Mouse (Mus musculus) hindbrain, embryonic 14.5 days (tissue): Measurements from ENCODE around the gene Trappc3l. TPM values are rescaled to one million over a fixed set of nuclear protein-coding genes. Genes with fewer than 3 reads are reported as not detected.

Experiments used
- ATAC-seq: fragments of 200-750 bp; cut with Nextera tagmentation; 2 replicates; pipeline ENCODE4 v1.8.0; 2017; ENCODE audit warnings: moderate number of reproducible peaks, mild to moderate bottlenecking, moderate TSS enrichment, moderate library complexity; ENCODE audit not compliant: low FRiP score
- DNase-seq: peaks from one replicate; pipeline ENCODE4 v3.0.0-alpha.2; 2015; ENCODE audit warnings: low spot score
- H3K27ac ChIP-seq: fragments of 300-500 bp; sonication (generic); 2 replicates; pipeline ENCODE4 v1.5.1; 2014; ENCODE audit warnings: mild to moderate bottlenecking, moderate library complexity
- H3K27me3 ChIP-seq: fragments of 300-500 bp; sonication (generic); 2 replicates; pipeline ENCODE4 v1.6.1; 2014; ENCODE audit warnings: mild to moderate bottlenecking, low read length, mixed read lengths; ENCODE audit not compliant: control insufficient read depth, insufficient read depth
- H3K36me3 ChIP-seq: fragments of 300-500 bp; sonication (generic); replicated peaks from 2 replicates; pipeline ENCODE4 v1.6.1; 2014; ENCODE audit not compliant: control insufficient read depth, insufficient read depth
- H3K4me1 ChIP-seq: fragments of 300-500 bp; sonication (generic); replicated peaks from 2 replicates; pipeline ENCODE4 v1.6.1; 2014; ENCODE audit warnings: antibody characterized with exemption, low read length, mixed read lengths; ENCODE audit not compliant: control insufficient read depth, insufficient read depth
- H3K4me2 ChIP-seq: fragments of 300-500 bp; sonication (generic); replicated peaks from 2 replicates; pipeline ENCODE4 v1.6.1; 2014; ENCODE audit warnings: mild to moderate bottlenecking, moderate library complexity
- H3K4me3 ChIP-seq: fragments of 300-500 bp; sonication (generic); replicated peaks from 2 replicates; pipeline ENCODE4 v1.5.1; 2014; ENCODE audit warnings: mild to moderate bottlenecking, low read length
- H3K9ac ChIP-seq: fragments of 300-500 bp; sonication (generic); 2 replicates; pipeline ENCODE4 v1.6.1; 2014
- H3K9me3 ChIP-seq: fragments of 300-500 bp; sonication (generic); 2 replicates; pipeline ENCODE4 v1.6.1; 2016; ENCODE audit warnings: low read length; ENCODE audit not compliant: control insufficient read depth
- WGBS: fragments of 180-500 bp; shearing (Covaris S2); extraction: QIAGEN DNeasy Blood & Tissue Kit; methylation state at CpG from one replicate; pipeline ENCODE4 v1.1.7; 2014; 5-methylcytosine and 5-hydroxymethylcytosine counted together
- polyA plus RNA-seq: library from polyadenylated mRNA; unstranded; fragments of >200 nt; fragmentation: Nextera tagmentation; extraction: Ambion mirVana; gene quantifications from 2 replicates; pipeline ENCODE4 v1.2.1, GENCODE M21; 2014

Trappc3l gene
- polyA plus RNA-seq, 1 experiment from 2014 or later, result not detected

DNA sequence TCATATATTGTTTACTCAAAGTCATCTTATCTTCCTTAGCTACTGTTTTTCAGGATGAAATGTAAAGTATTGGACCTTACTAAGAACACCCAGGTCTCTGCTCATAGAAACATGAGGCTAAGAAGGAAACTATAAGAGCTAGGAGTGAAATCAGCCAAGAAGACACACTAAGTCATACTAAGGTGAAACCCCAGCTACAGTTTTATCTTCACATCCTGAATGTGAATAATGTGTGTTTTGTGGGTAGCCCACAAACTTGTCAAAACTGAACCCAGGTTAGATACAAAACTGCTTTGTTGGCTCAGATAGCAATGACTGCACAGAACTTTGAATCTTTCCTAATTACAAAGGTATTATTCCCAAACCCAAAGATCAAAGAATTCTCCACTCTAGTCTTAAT, 80.4 kb downstream of the Trappc3l start:
- no peak overlapping the region for H3K27ac ChIP-seq
- no peaks in the 10 kb centered on the region for H3K27me3 ChIP-seq
- no peak overlapping the region for H3K4me3 ChIP-seq
- no peak for DNase-seq
- H3K9ac ChIP-seq, result no peak overlapping the region
- H3K4me1 ChIP-seq, result no peaks in the 10 kb centered on the region
- no peaks in the 10 kb centered on the region for H3K36me3 ChIP-seq
- H3K4me2 ChIP-seq, result no peak overlapping the region
- ATAC-seq, result no peak
- H3K9me3 ChIP-seq, result no peaks in the 10 kb centered on the region

DNA sequence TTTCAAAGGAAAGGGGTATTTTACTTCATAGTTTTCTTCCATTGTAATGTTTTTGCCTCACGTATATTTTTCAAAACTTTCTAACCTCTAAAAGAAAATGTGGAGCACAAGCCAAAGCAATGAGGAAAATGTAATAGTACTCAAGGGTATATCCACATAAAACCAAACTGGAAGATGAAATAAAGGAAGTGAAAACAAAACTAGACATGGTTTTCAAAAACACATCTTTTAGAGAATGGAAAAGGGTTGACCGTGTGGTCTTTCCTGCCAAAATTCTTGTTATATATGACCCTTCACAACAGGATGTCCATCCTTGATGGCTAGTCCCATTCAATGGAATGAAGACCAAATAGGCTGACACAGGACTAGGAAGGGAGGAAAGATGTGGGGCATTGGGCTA, 81.0 kb downstream of the Trappc3l start:
- Histone ChIP-seq H3K4me2 (no peak overlapping the region), H3K9ac (no peak overlapping the region), H3K4me3 (no peak overlapping the region), H3K4me1 (no peaks in the 10 kb centered on the region), H3K9me3 (no peaks in the 10 kb centered on the region), H3K36me3 (no peaks in the 10 kb centered on the region), H3K27ac (no peak overlapping the region), H3K27me3 (no peaks in the 10 kb centered on the region)
- WGBS, result 95% methylated on average over 2 of the region's 2 CpGs
- ATAC-seq (no peak), DNase-seq (no peak)

DNA sequence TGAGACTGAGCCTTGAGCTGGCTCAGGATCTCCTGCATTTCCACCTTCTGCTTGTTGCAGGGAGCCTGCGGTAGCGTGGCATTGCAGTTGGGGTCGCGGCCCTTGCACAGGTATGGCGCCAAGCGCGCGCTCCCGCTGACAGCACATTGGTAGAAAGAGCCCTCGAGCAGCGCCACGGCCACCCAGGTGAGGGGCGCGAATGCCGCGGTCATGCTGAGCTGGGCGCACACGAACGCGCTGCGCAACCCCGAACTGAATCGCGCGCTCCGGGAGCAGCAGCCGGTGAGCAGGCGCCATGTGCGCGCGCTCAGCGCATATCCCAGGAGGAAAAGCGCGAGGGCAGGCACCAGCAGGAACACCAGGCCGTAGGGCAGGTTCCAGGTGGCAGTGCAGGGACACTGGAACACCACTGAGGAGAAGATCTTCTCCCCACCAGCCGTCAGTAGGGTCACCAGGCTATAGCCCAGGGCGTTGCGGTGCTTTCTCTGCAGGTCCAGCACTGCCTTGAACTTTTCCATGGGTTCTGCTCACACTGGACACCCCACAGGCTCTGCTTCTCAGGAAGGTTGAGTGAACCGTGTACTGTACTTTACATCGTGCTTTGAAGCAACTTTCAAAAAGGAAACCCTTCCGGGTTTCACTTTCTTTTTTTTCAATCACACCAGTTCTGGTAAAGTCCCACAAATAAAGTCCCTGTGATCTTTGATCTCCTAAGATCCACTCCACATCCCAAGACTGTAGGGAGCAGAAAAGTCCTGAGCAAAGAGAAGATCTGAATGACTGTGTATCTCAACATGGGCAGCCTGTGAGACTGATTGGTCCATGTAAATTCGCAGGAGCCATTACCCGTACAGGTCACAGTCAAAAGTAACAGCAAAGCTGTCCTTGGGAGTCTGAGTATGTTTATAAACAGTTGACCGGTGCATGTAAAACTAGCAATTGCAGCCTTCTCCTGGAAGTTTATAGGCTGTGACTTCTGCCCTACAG, 90.3 kb downstream of the Trappc3l start, which contains the start of gene Calhm6:
TSS of gene Calhm6 (minus strand) at position 593 of the 987 bp plus-strand sequence.
- H3K9me3 ChIP-seq, result no peaks in the 10 kb centered on the region
- WGBS, result 24% methylated on average over 43 of the region's 44 CpGs
- DNase-seq (peak; percentile 53), ATAC-seq (peak; percentile 87)
- H3K4me3 ChIP-seq, result peak within 1 kb of the TSS; percentile 43
- H3K4me1 ChIP-seq, result no peaks in the 10 kb centered on the region
- H3K4me2 ChIP-seq, result peak within 1 kb of the TSS; percentile 75
- H3K27me3 ChIP-seq, result no peaks in the 10 kb centered on the region
- no peaks in the 10 kb centered on the region for H3K36me3 ChIP-seq
- H3K27ac ChIP-seq, result no peak within 1 kb of the TSS
- peak within 1 kb of the TSS; percentile 59 for H3K9ac ChIP-seq

DNA sequence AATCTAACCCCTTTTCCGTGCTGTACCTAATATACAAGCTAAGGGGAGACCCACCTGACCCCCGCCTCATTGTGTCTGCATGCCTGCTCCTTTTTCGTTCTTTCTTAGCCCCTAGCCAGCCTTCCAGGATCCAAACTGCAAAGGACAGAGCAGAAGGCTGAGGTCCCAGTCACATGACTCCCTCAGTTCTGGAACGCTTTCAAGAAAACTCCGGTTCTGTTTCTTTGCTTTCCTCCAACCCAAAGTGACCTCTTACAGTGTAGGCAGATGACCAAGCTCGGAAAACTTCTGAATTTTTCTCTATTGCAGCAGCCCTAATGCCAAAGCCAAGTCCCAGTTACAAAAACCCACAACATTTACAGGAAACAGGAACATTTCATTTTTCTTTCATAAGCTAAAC, 91.0 kb downstream of the Trappc3l start:
- no peak overlapping the region for H3K27ac ChIP-seq
- WGBS, result 89% methylated on average over 6 of the region's 6 CpGs

DNA sequence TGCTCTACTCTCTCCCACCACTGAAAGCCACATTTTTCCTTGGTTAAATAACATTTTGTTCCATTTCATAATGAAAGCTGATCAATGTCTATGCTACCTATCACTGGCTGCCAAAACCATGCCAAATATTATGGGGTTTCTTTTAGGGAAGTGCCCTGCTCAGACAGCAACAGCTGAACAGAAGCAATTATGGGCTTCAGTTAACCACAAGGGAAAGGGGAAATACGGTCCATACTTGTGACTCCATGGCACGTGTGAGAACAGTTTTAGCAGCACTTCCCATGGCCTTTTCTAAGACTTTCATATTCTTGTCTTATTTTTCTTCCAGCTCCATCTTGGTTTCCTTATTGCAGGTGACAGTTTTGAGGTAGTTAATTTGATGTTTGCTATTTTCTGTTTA, 94.0 kb downstream of the Trappc3l start:
- DNase-seq (no peak), ATAC-seq (no peak)
- Histone ChIP-seq H3K27me3 (no peaks in the 10 kb centered on the region), H3K9ac (no peak overlapping the region), H3K4me2 (no peak overlapping the region), H3K27ac (no peak overlapping the region), H3K4me3 (no peak overlapping the region), H3K9me3 (no peaks in the 10 kb centered on the region), H3K4me1 (no peaks in the 10 kb centered on the region), H3K36me3 (no peaks in the 10 kb centered on the region)
- 76% methylated on average over 2 of the region's 2 CpGs for WGBS

More for the DNA sequence above, 91.0 kb downstream of the Trappc3l start:
- no peak for ATAC-seq
- Histone ChIP-seq H3K36me3 (no peaks in the 10 kb centered on the region), H3K9me3 (no peaks in the 10 kb centered on the region), H3K4me2 (no peak overlapping the region), H3K4me1 (no peaks in the 10 kb centered on the region), H3K4me3 (no peak overlapping the region), H3K9ac (no peak overlapping the region), H3K27me3 (no peaks in the 10 kb centered on the region)
- no peak for DNase-seq

DNA sequence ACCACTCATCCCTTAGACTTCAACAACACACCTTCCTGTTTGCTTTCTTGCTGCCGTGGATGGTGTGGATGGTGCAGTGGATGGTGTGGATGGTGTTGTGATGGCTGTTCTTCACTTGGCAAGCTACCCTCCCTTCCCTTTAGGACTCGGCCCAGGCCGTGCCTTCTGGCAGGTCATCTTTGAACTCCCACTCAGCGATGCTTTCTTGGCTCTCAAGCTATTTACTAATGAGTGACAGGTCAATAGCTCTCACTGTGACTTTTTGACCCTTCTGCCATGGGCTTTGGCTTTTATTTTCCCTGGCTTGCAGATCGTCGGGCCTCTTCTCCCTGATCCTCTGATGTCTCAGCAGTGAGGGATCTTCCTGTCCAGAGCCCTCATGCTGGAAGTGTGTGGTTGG, 99.0 kb downstream of the Trappc3l start:
- Histone ChIP-seq H3K9me3 (no peaks in the 10 kb centered on the region), H3K27me3 (no peaks in the 10 kb centered on the region), H3K27ac (no peak overlapping the region), H3K4me2 (no peak overlapping the region), H3K36me3 (no peaks in the 10 kb centered on the region), H3K4me1 (no peaks in the 10 kb centered on the region), H3K9ac (no peak overlapping the region), H3K4me3 (no peak overlapping the region)
- DNase-seq, result no peak
- 14% methylated on average over 6 of the region's 6 CpGs for WGBS
- ATAC-seq, result no peak

DNA sequence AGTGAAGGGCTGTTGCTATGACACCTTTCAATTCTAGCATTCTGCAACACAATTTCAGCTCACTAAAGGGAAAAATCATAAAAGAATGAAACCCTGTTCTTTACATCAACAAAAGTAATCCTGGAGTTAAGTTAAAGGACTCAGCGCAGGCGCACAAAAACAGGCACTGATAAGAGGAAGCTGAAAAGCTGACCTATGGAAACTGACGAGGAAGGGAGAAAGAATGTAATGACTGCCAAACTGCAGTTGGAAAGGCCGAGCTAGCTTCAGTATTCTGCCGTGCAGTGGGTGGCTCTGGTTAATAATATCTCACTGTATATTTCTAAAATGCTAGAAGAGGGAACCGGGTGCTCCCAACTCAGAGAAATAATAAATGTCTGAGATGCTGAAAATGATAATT, 100.6 kb downstream of the Trappc3l start:
- DNase-seq (no peak), ATAC-seq (no peak)
- Histone ChIP-seq H3K4me1 (no peaks in the 10 kb centered on the region), H3K4me3 (no peak overlapping the region), H3K9ac (no peak overlapping the region), H3K27me3 (no peaks in the 10 kb centered on the region), H3K36me3 (no peaks in the 10 kb centered on the region), H3K4me2 (no peak overlapping the region), H3K9me3 (no peaks in the 10 kb centered on the region), H3K27ac (no peak overlapping the region)
- WGBS, result 67% methylated on average over 6 of the region's 6 CpGs

DNA sequence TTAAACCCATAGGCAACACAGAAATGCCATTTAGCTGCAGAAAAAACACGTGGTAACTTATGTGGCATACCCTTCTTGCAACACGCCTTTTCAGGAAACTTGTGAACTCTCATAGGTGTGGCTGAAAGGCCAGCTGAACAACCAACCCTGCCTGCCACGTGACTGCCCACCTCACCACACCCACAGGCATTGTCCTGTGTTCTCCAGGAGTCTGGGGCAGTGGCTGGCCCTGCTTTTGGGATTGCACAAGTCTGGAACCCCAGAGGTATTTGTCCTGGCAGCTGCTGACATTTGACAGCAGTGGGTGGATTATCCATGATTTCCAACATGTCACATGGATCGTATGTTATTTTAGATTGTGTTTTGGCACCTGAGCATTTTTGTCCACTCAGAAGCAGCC, 102.4 kb downstream of the Trappc3l start:
- ATAC-seq (no peak), DNase-seq (no peak)
- Histone ChIP-seq H3K36me3 (no peaks in the 10 kb centered on the region), H3K9ac (no peak overlapping the region), H3K4me2 (no peak overlapping the region), H3K4me3 (no peak overlapping the region), H3K27me3 (no peaks in the 10 kb centered on the region), H3K9me3 (peaks cover 5% of the 10 kb centered on the region; the same call in 1 of the 2 replicates), H3K4me1 (no peaks in the 10 kb centered on the region), H3K27ac (no peak overlapping the region)
- 74% methylated on average over 4 of the region's 4 CpGs for WGBS

DNA sequence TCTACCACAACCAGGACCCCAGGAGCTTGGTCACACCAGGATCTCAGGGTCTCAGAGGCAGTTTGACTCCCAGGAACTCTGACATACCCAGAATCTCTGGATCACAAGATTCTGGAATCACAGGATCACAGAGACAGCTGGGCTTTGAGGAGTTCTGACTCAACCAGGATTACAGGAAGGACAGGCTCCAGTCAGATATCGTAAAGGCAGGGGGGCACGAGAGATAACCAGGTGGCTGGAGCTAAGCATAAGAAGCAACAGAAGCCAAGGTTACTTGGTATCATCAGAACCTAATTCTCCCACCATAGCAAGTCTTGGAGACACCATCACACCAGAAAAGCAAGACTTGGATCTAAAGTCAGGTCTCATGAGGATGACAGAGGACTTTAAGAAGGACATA, 104.3 kb downstream of the Trappc3l start:
- H3K4me3 ChIP-seq, result no peak overlapping the region
- no peaks in the 10 kb centered on the region for H3K36me3 ChIP-seq
- H3K4me2 ChIP-seq, result no peak overlapping the region
- H3K9me3 ChIP-seq, result peaks cover 5% of the 10 kb centered on the region; the same call in 1 of the 2 replicates
- DNase-seq (no peak), ATAC-seq (no peak)
- H3K27ac ChIP-seq, result no peak overlapping the region
- H3K27me3 ChIP-seq, result no peaks in the 10 kb centered on the region
- no peak overlapping the region for H3K9ac ChIP-seq
- H3K4me1 ChIP-seq, result no peaks in the 10 kb centered on the region
- WGBS, result 94% methylated on average over 2 of the region's 2 CpGs
